Mouse (Mus musculus) CH12.LX (cell line): ENCODE results near the gene Kat2b. TPM values are rescaled to one million over a fixed set of nuclear protein-coding genes. Genes with fewer than 3 reads are reported as not detected.
A peak's percentile ranks its signal among the peaks of the same experiment; 100 is the strongest.
"Not testable (repeated sequence)": the region's sequence is repeated elsewhere in the genome, so short reads cannot be mapped to it uniquely, and the experiment has no call there.

Source experiments
- DNase-seq: peaks from one replicate; pipeline ENCODE4 v3.0.0-alpha.2; 2013; ENCODE audit errors: extremely low read depth
- H3K27ac ChIP-seq: 2 replicates; pipeline ENCODE4 v1.5.1; 2012; ENCODE audit warnings: low read depth, mild to moderate bottlenecking, control low read depth, moderate library complexity; ENCODE audit not compliant: insufficient read depth
- H3K27me3 ChIP-seq: replicated peaks from 2 replicates; pipeline ENCODE3; 2012; ENCODE audit warnings: inconsistent platforms
- H3K36me3 ChIP-seq, 2 experiments: replicated peaks in 1 of 2; 2 replicates each; pipeline versions ENCODE3 to v1.6.1; 2012; ENCODE audit warnings: inconsistent platforms in 1 of 2, low read length in 1 of 2, mild to moderate bottlenecking in 1 of 2, mixed read lengths in 1 of 2, moderate library complexity in 1 of 2; ENCODE audit not compliant: control insufficient read depth in 1 of 2, insufficient read depth in 1 of 2
- H3K4me1 ChIP-seq, 2 experiments: 2 replicates each; pipeline ENCODE4 v1.6.1; 2012; ENCODE audit warnings: inconsistent platforms in 1 of 2, moderate library complexity in 1 of 2; ENCODE audit not compliant: insufficient read depth in 2 of 2, control insufficient read depth in 1 of 2
- H3K4me2 ChIP-seq: 2 replicates; pipeline ENCODE4 v1.6.1; 2012; ENCODE audit warnings: low read depth, mild to moderate bottlenecking, control low read depth; ENCODE audit not compliant: poor library complexity, insufficient read depth, severe bottlenecking
- H3K4me3 ChIP-seq, 3 experiments: fragments of 150-350 bp in 1 of 3; sonication (generic) in 1 of 3; replicated peaks in 1 of 3; 2 replicates each; pipeline versions ENCODE3 to v1.5.1; 2011 to 2012; ENCODE audit warnings: low read depth in 2 of 3, low read length in 2 of 3, mild to moderate bottlenecking in 2 of 3, moderate library complexity in 2 of 3, control low read depth in 1 of 3, improper control_type of control experiment in 1 of 3, inconsistent platforms in 1 of 3, mixed read lengths in 1 of 3; ENCODE audit not compliant: poor library complexity in 1 of 3
- H3K79me2 ChIP-seq: replicated peaks from 2 replicates; pipeline ENCODE4 v1.6.1; 2012; ENCODE audit warnings: mild to moderate bottlenecking, moderate library complexity; ENCODE audit not compliant: control insufficient read depth, poor library complexity, insufficient read depth, severe bottlenecking; ENCODE audit errors: extremely low read depth
- H3K9ac ChIP-seq: 2 replicates; pipeline ENCODE4 v1.6.1; 2012; ENCODE audit warnings: low read depth, mild to moderate bottlenecking, control low read depth, moderate library complexity; ENCODE audit not compliant: insufficient read depth
- H3K9me3 ChIP-seq: replicated peaks from 2 replicates; pipeline ENCODE3; 2012; ENCODE audit warnings: low read length, inconsistent platforms, mixed read lengths
- BHLHE40 ChIP-seq: IDR thresholded peaks from 2 replicates; pipeline ENCODE4 v1.6.1; 2011; ENCODE audit warnings: mild to moderate bottlenecking, low read depth, low read length, improper control_type of control experiment
- CHD1 ChIP-seq: IDR thresholded peaks from 2 replicates; pipeline ENCODE4 v1.6.1; 2012; ENCODE audit warnings: low read depth, low read length, improper control_type of control experiment, inconsistent platforms
- CTCF ChIP-seq, 2 experiments: IDR thresholded peaks in 1 of 2; conservative IDR thresholded peaks in 1 of 2; 2 replicates each; pipeline ENCODE4 v1.5.1; 2011 to 2012; ENCODE audit warnings: low read depth in 2 of 2, low read length in 2 of 2, improper control_type of control experiment in 1 of 2, inconsistent platforms in 1 of 2, mild to moderate bottlenecking in 1 of 2, moderate library complexity in 1 of 2
- E2F4 ChIP-seq: IDR thresholded peaks from 2 replicates; pipeline ENCODE4 v1.6.1; 2011; ENCODE audit warnings: low read depth, low read length, improper control_type of control experiment; ENCODE audit not compliant: insufficient replicate concordance
- ETS1 ChIP-seq: conservative IDR thresholded peaks from 2 replicates; pipeline ENCODE4 v1.6.1; 2012; ENCODE audit warnings: low read depth, mild to moderate bottlenecking, inconsistent platforms, low read length, improper control_type of control experiment, moderate library complexity
- GABPA ChIP-seq: IDR thresholded peaks from 2 replicates; pipeline ENCODE4 v1.6.1; 2012; ENCODE audit warnings: low read depth, low read length, improper control_type of control experiment, inconsistent platforms; ENCODE audit not compliant: insufficient replicate concordance
- HCFC1 ChIP-seq: IDR thresholded peaks from 2 replicates; pipeline ENCODE4 v1.6.1; 2012; ENCODE audit warnings: low read depth, mild to moderate bottlenecking, inconsistent platforms, low read length, improper control_type of control experiment
- JUND ChIP-seq: conservative IDR thresholded peaks from 2 replicates; pipeline ENCODE4 v1.6.1; 2011; ENCODE audit warnings: low read depth, low read length, improper control_type of control experiment
- MAX ChIP-seq: IDR thresholded peaks from 2 replicates; pipeline ENCODE4 v1.6.1; 2011; ENCODE audit warnings: low read length, improper control_type of control experiment
- MEF2A ChIP-seq: IDR thresholded peaks from 2 replicates; pipeline ENCODE4 v1.6.1; 2014; ENCODE audit warnings: low read depth, mild to moderate bottlenecking, inconsistent platforms, low read length, improper control_type of control experiment, borderline replicate concordance
- MXI1 ChIP-seq: IDR thresholded peaks from 2 replicates; pipeline ENCODE4 v1.6.1; 2011; ENCODE audit warnings: mild to moderate bottlenecking, low read depth, low read length, improper control_type of control experiment
- NELFE ChIP-seq: IDR thresholded peaks from 2 replicates; pipeline ENCODE4 v1.6.1; 2011; ENCODE audit warnings: low read depth, low read length, improper control_type of control experiment
- NRF1 ChIP-seq: IDR thresholded peaks from 2 replicates; pipeline ENCODE4 v1.6.1; 2014; ENCODE audit warnings: low read depth, mild to moderate bottlenecking, inconsistent platforms, low read length, improper control_type of control experiment, moderate library complexity
- RAD21 ChIP-seq: IDR thresholded peaks from 2 replicates; pipeline ENCODE4 v1.6.1; 2011; ENCODE audit warnings: low read depth, mild to moderate bottlenecking, low read length, improper control_type of control experiment, moderate library complexity
- SMC3 ChIP-seq: IDR thresholded peaks from 2 replicates; pipeline ENCODE4 v1.6.1; 2011; ENCODE audit warnings: low read depth, low read length, improper control_type of control experiment
- TBP ChIP-seq: conservative IDR thresholded peaks from 2 replicates; pipeline ENCODE4 v1.6.1; 2011; ENCODE audit warnings: low read depth, low read length, improper control_type of control experiment
- TCF12 ChIP-seq: IDR thresholded peaks from 2 replicates; pipeline ENCODE4 v1.6.1; 2014; ENCODE audit warnings: low read depth, mild to moderate bottlenecking, inconsistent platforms, low read length, improper control_type of control experiment
- UBTF ChIP-seq: IDR thresholded peaks from 2 replicates; pipeline ENCODE4 v1.6.1; 2012; ENCODE audit warnings: low read depth, mild to moderate bottlenecking, inconsistent platforms, low read length, improper control_type of control experiment, moderate library complexity
- ZC3H11A ChIP-seq: IDR thresholded peaks from 2 replicates; pipeline ENCODE4 v1.6.1; 2012; ENCODE audit warnings: low read depth, mild to moderate bottlenecking, inconsistent platforms, low read length, improper control_type of control experiment
- ZKSCAN1 ChIP-seq: IDR thresholded peaks from 2 replicates; pipeline ENCODE4 v1.6.1; 2012; ENCODE audit warnings: low read depth, inconsistent platforms, low read length, improper control_type of control experiment, borderline replicate concordance
- ZNF384 ChIP-seq: IDR thresholded peaks from 2 replicates; pipeline ENCODE4 v1.6.1; 2012; ENCODE audit warnings: low read depth, low read length, improper control_type of control experiment, inconsistent platforms
- dilution Hi-C: fragments of 300-500 bp; cut with MboI; formaldehyde crosslinking; loops from 2 replicates; pipeline ENCODE4 v1.14.3; 2020; ENCODE audit warnings: low sequenced_read_pairs; ENCODE audit not compliant: extremely low pct_unique_long_range_greater_than_20kb, extremely low pct_ligation_motif_present
- in situ Hi-C: fragments of 300-500 bp; cut with MboI; formaldehyde crosslinking; loops from 3 replicates; pipeline ENCODE4 v1.14.3; 2019; ENCODE audit warnings: low sequenced_read_pairs, low pct_ligation_motif_present, low pct_unique_long_range_greater_than_20kb, mixed read lengths
- polyA plus RNA-seq: library from polyadenylated mRNA; unstranded; fragments of >175 nt; gene quantifications from 2 replicates; pipeline ENCODE4 v1.2.1, GENCODE M21; 2012; ENCODE audit warnings: low read depth; ENCODE audit not compliant: insufficient read length
- total RNA-seq, 2 experiments: library from RNA; depleted of rRNA; stranded (reverse); fragments of 300-350 nt in 1 of 2; fragments of >200 nt in 1 of 2; gene quantifications; 2 replicates each; pipeline ENCODE4 v1.2.3; 2012 to 2014

Kat2b gene
- total and polyA plus RNA-seq, 3 experiments = 3.6 to 4.6 (median 4.1) TPM

GRCm38 (mm10) chr17:53694039-53694438 lies 127.4 kb downstream of the Kat2b start:
- Histone ChIP-seq H3K4me3 (no peak overlapping the region), H3K4me2 (no peak overlapping the region), H3K27me3 (no peaks in the 10 kb centered on the region), H3K9ac (no peak overlapping the region), H3K27ac (no peak overlapping the region), H3K4me1 (peaks cover 0 to 6% of the 10 kb centered on the region in 2 experiments; a peak in 2 of 4 replicates), H3K9me3 (no peaks in the 10 kb centered on the region), H3K36me3 (no peaks in the 10 kb centered on the region), H3K79me2 (no peaks in the 10 kb centered on the region)
- TF ChIP-seq GABPA (no peak), BHLHE40 (no peak), HCFC1 (no peak), MXI1 (no peak), TCF12 (no peak), UBTF (no peak), JUND (no peak), E2F4 (no peak), ZC3H11A (no peak), SMC3 (peak; percentile 67), NRF1 (no peak), TBP (no peak), RAD21 (peak; percentile 59), MEF2A (no peak), CHD1 (no peak), NELFE (no peak), ZKSCAN1 (no peak), ZNF384 (no peak), ETS1 (no peak), MAX (no peak), CTCF (conservative IDR thresholded peaks at IDR 0.05 in 1 of 2, IDR thresholded peaks at IDR 0.05 in 1 of 2; ENCODE audit: low read depth in 2 of 2, low read length in 2 of 2) (peak in 1 of 2 experiments; percentile 73; a peak in 3 of 4 replicates)
- dilution Hi-C loops (no loop called here), in situ Hi-C loops (no loop called here)
- peak; percentile 48 for DNase-seq

GRCm38 (mm10) chr17:53697521-53697920 lies 130.9 kb downstream of the Kat2b start:
- in situ Hi-C loops, H3K4me2 ChIP-seq, dilution Hi-C loops: not testable (repeated sequence)

More at GRCm38 (mm10) chr17:53697521-53697920, 130.9 kb downstream of the Kat2b start:
- H3K9me3 ChIP-seq, H3K4me3 ChIP-seq, H3K27me3 ChIP-seq, H3K27ac ChIP-seq, H3K4me1 ChIP-seq, H3K36me3 ChIP-seq, H3K9ac ChIP-seq, DNase-seq, H3K79me2 ChIP-seq: not testable (repeated sequence)
